ENCODE assay signal across 15 mouse cellular contexts in genomic region chr11:86621139-86621538, GRCm38 (mm10).
A peak's percentile ranks its signal among the peaks of the same experiment; 100 is the strongest.
DNase-seq lines count a peak whose midpoint lies in the region; ATAC-seq lines count a peak whose summit lies in the region.
"Had no signal": no experiment of that assay in that cellular context is flagged by ENCODE, and none has a peak within 500 bp of the region (broad histone marks: within the 10 kb centered on the region; RNA-seq: fewer than 3 reads in every experiment).

No protein-coding gene starts in this region.

- H3K4me3 ChIP-seq in hindbrain, embryonic 12.5 days = no peak overlapping the region
- H3K4me3 ChIP-seq: hindbrain, embryonic 15.5 days; midbrain, embryonic 12.5 days had no signal

- no peak for ATAC-seq in cerebellum, adult (ENCODE audit: insufficient number of reproducible peaks, low FRiP score, low TSS enrichment)
- no peak for ATAC-seq in hindbrain, embryonic 12.5 days (ENCODE audit: low FRiP score)
- ATAC-seq: liver, postnatal 0 days had no signal

- no peaks in the 10 kb centered on the region for H3K9me3 ChIP-seq in hindbrain, embryonic 12.5 days (replicated peaks)
- H3K9me3 ChIP-seq: hindbrain, embryonic 15.5 days; midbrain, embryonic 12.5 days had no signal

- H3K4me1 ChIP-seq in hindbrain, embryonic 12.5 days = no peaks in the 10 kb centered on the region; the same call in 1 of the 2 replicates
- H3K4me1 ChIP-seq: midbrain, embryonic 12.5 days had no signal

- WGBS in hindbrain, embryonic 12.5 days = 94% methylated on average over 13 of the region's 13 CpGs

- H3K4me2 ChIP-seq in hindbrain, embryonic 12.5 days (replicated peaks) = no peak overlapping the region
- H3K4me2 ChIP-seq: hindbrain, embryonic 15.5 days; midbrain, embryonic 12.5 days had no signal

- no peak overlapping the region for H3K27ac ChIP-seq in hindbrain, embryonic 12.5 days
- H3K27ac ChIP-seq: hindbrain, embryonic 15.5 days; midbrain, embryonic 12.5 days had no signal

- no peaks in the 10 kb centered on the region for H3K36me3 ChIP-seq in hindbrain, embryonic 12.5 days
- H3K36me3 ChIP-seq: hindbrain, embryonic 15.5 days had no signal

- DNase-seq in cerebellum, adult 9-10 months = peak; percentile 18
- DNase-seq in left cerebral cortex, postnatal 4 days = peak; percentile 2
- no peak for DNase-seq in left cerebral cortex, postnatal 10 days (ENCODE audit: extremely low spot score in 1 of 2, low spot score in 2 of 2)
- peak; percentile 13 for DNase-seq in T-cell, adult 2 months (ENCODE audit: low spot score)
- peak; percentile 83 for DNase-seq in induced T-regulatory cell, adult 2 months (ENCODE audit: low read depth)
- DNase-seq in gastrocnemius, postnatal 14 days = no peak
- DNase-seq: kidney, adult 18-20 months; kidney, postnatal 36 days; liver, postnatal 0 days; lung, postnatal 4 days; right cerebral cortex, postnatal 25 days had no signal

- intact Hi-C loops in left cerebral cortex, postnatal 4 days (cut with DNase I) = no loop called here
- intact Hi-C loops in left cerebral cortex, postnatal 10 days (cut with DNase I) = no loop called here
- intact Hi-C loops in gastrocnemius, postnatal 14 days (cut with DNase I; ENCODE audit: low total_unique reads) = no loop called here

- H3K9ac ChIP-seq in hindbrain, embryonic 12.5 days = no peak overlapping the region
- H3K9ac ChIP-seq: hindbrain, embryonic 15.5 days; liver, postnatal 0 days; midbrain, embryonic 12.5 days had no signal

- H3K27me3 ChIP-seq in hindbrain, embryonic 12.5 days = no peaks in the 10 kb centered on the region
- H3K27me3 ChIP-seq: hindbrain, embryonic 15.5 days; midbrain, embryonic 12.5 days had no signal

Comparison
In these comparisons a context has a peak if more than half of its experiments do, and no peak if none do; other contexts are left out.
1. DNase-seq: peak in cerebellum, adult 9-10 months (single experiment), left cerebral cortex, postnatal 4 days (single experiment), T-cell, adult 2 months (single experiment) and induced T-regulatory cell, adult 2 months (single experiment); none in left cerebral cortex, postnatal 10 days (0 of 2) and gastrocnemius, postnatal 14 days (single experiment).